Mouse (Mus musculus) hindbrain, postnatal 0 days (tissue): ENCODE measurements around the gene Fam107a. TPM values are rescaled to one million over a fixed set of nuclear protein-coding genes. Genes with fewer than 3 reads are reported as not detected.

Experiments
- ATAC-seq: fragments of 200-750 bp; cut with Nextera tagmentation; 2 replicates; pipeline ENCODE4 v1.8.0; 2017; ENCODE audit warnings: mild to moderate bottlenecking, moderate TSS enrichment, moderate library complexity
- DNase-seq: peaks from one replicate; pipeline ENCODE4 v3.0.0-alpha.2; 2015; ENCODE audit warnings: low spot score
- H3K27ac ChIP-seq: fragments of 300-500 bp; sonication (generic); 2 replicates; pipeline ENCODE4 v1.5.1; 2014; ENCODE audit warnings: mild to moderate bottlenecking
- H3K27me3 ChIP-seq: fragments of 300-500 bp; sonication (generic); 2 replicates; pipeline ENCODE4 v1.6.1; 2014; ENCODE audit warnings: low read length, mixed read lengths; ENCODE audit not compliant: insufficient read depth
- H3K36me3 ChIP-seq: fragments of 300-500 bp; sonication (generic); 2 replicates; pipeline ENCODE4 v1.6.1; 2014; ENCODE audit warnings: low read length, mixed read lengths; ENCODE audit not compliant: insufficient read depth
- H3K4me1 ChIP-seq: fragments of 300-500 bp; sonication (generic); 2 replicates; pipeline ENCODE4 v1.6.1; 2014; ENCODE audit warnings: antibody characterized with exemption, low read length, mixed read lengths; ENCODE audit not compliant: insufficient read depth
- H3K4me2 ChIP-seq: fragments of 300-500 bp; sonication (generic); 2 replicates; pipeline ENCODE4 v1.6.1; 2014; ENCODE audit warnings: low read depth, mild to moderate bottlenecking, low read length, moderate library complexity, mixed read lengths
- H3K4me3 ChIP-seq: fragments of 300-500 bp; sonication (generic); 2 replicates; pipeline ENCODE4 v1.5.1; 2014; ENCODE audit warnings: low read length
- H3K9ac ChIP-seq: fragments of 300-500 bp; sonication (generic); replicated peaks from 2 replicates; pipeline ENCODE4 v1.6.1; 2014; ENCODE audit warnings: mild to moderate bottlenecking, low read length, moderate library complexity, mixed read lengths
- H3K9me3 ChIP-seq: fragments of 300-500 bp; sonication (generic); 2 replicates; pipeline ENCODE4 v1.6.1; 2016; ENCODE audit warnings: low read length, mixed read lengths
- CTCF ChIP-seq: IDR thresholded peaks from 2 replicates; pipeline ENCODE4 v1.5.1; 2016; ENCODE audit warnings: antibody characterized with exemption, control low read depth, low read depth
- WGBS: fragments of 180-500 bp; shearing (Covaris S2); extraction: QIAGEN DNeasy Blood & Tissue Kit; methylation state at CpG from one replicate; pipeline ENCODE4 v1.1.7; 2014; 5-methylcytosine and 5-hydroxymethylcytosine counted together
- polyA plus RNA-seq: library from polyadenylated mRNA; unstranded; fragments of >200 nt; fragmentation: Nextera tagmentation; extraction: Ambion mirVana; gene quantifications from 2 replicates; pipeline ENCODE4 v1.2.1, GENCODE M21; 2015
- total RNA-seq: library from RNA; depleted of rRNA; stranded (reverse); fragments of >200 nt; gene quantifications from 2 replicates; pipeline ENCODE4 v1.2.3, GENCODE M21; 2014; rRNA removed

Fam107a gene
- total and polyA plus RNA-seq, 2 experiments from 2014 or later = 0.80 to 8.8 TPM

DNA sequence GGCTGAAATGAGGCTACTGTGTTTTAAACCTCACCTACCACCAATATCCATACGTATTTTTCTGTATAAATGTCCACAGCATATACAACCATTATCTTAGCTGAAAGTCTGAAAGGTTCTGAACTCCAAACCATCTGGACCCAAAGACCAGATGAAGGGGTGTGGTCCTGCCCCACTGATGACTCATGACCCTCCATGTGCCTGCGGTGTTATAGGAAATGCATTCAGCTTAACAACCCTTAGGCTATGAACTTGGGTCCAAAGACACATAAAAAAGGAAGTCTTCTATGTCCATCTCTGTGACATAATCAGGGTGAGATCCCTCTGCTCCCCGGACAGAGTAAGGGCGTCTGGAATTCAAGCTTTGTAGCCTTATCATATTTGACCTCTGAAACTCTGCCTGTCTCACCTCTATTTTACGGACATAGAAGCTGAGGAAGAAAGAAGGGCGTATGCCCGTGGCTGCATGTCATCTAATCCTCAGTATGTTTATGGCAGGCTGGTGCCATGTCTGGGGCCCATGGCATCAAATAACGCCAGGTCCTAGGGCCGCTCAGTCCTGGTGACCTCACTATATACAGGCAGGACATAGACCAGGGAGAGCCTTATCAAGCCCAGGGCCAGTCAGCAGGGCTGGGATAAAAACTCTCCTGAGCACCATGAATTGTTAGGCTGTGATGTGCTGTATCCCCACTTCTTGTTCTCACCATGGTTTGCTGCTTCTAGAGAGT, 67.5 kb downstream of the Fam107a start:
- ATAC-seq = no peak
- Histone ChIP-seq H3K27me3 (no peaks in the 10 kb centered on the region), H3K9me3 (no peaks in the 10 kb centered on the region), H3K4me3 (no peak overlapping the region), H3K4me2 (no peak overlapping the region), H3K9ac (no peak overlapping the region), H3K27ac (no peak overlapping the region), H3K4me1 (no peaks in the 10 kb centered on the region), H3K36me3 (no peaks in the 10 kb centered on the region)
- DNase-seq = no peak
- WGBS = 93% methylated on average over 9 of the region's 9 CpGs
- TF ChIP-seq CTCF = no peak

DNA sequence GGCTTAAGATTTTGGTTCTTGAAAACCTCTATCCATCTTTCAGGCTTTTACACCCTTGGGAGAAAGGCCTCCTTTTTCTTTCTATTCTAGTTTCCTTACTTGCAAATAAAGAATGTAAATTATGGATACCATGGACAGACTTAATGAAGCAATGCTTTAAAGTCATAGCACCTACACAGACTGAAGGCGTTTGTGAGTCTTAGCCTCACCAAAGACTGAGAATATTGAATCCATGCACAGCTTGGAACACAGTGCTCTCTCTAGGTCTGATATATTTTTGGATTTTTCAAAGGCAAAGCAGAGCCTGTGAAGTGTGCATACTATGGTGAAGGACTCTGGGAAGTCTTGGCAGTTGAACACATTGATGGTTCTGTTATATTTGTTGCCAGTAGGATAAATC, 68.6 kb downstream of the Fam107a start:
- H3K4me2 ChIP-seq = no peak overlapping the region
- no peak overlapping the region for H3K27ac ChIP-seq
- 82% methylated on average over 1 of the region's 1 CpGs for WGBS
- ATAC-seq (no peak), DNase-seq (no peak)
- H3K4me3 ChIP-seq = no peak overlapping the region
- no peaks in the 10 kb centered on the region for H3K9me3 ChIP-seq
- no peaks in the 10 kb centered on the region for H3K36me3 ChIP-seq
- no peak for TF ChIP-seq CTCF
- H3K9ac ChIP-seq = no peak overlapping the region
- no peaks in the 10 kb centered on the region for H3K4me1 ChIP-seq
- no peaks in the 10 kb centered on the region for H3K27me3 ChIP-seq

DNA sequence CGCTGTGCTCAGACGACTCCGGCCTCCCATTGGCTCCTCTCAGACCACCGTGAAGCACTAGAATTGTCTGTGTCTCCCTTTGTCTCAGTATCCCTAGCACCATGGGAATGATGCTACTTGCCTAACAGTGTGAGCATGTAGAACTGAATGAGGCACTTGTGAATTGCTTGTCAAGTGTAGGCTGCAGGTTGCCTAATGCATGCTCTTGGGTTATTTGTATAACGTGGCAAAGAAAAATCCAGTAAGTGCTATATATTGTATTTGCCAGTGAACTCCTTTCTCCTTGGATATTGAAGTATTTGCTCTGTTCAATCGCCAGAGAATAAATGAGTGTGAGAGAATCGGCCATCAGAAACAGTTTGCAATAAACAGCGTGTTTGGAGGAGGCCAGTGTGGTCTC, 70.9 kb downstream of the Fam107a start:
- ATAC-seq (no peak), DNase-seq (no peak)
- H3K9ac ChIP-seq = no peak overlapping the region
- no peaks in the 10 kb centered on the region for H3K4me1 ChIP-seq
- no peaks in the 10 kb centered on the region for H3K27me3 ChIP-seq
- no peak overlapping the region for H3K27ac ChIP-seq
- H3K4me2 ChIP-seq = no peak overlapping the region
- no peaks in the 10 kb centered on the region for H3K9me3 ChIP-seq
- no peak for TF ChIP-seq CTCF
- 77% methylated on average over 8 of the region's 8 CpGs for WGBS
- H3K4me3 ChIP-seq = no peak overlapping the region
- H3K36me3 ChIP-seq = no peaks in the 10 kb centered on the region

Other genes starting within 250 kb of the Fam107a start
- gene Rpp14, start 237.7 kb downstream of the Fam107a start, total RNA-seq = 16.1 and 18.9 TPM in 2 replicates
- gene Rpp14, start 237.7 kb downstream of the Fam107a start, polyA plus RNA-seq = 36.2 and 45.3 TPM in 2 replicates
- gene Pxk, start 219.8 kb downstream of the Fam107a start, total RNA-seq = 24.5 and 36.3 TPM in 2 replicates
- 55.5 and 57.4 TPM in 2 replicates for gene Pxk, start 219.8 kb downstream of the Fam107a start, polyA plus RNA-seq
- gene Pdhb, start 145.0 kb downstream of the Fam107a start, total RNA-seq = 123 and 135 TPM in 2 replicates
- gene Pdhb, start 145.0 kb downstream of the Fam107a start, polyA plus RNA-seq = 292 and 295 TPM in 2 replicates
- gene Kctd6, start 103.9 kb downstream of the Fam107a start, total RNA-seq = 15.2 and 21.1 TPM in 2 replicates
- 41.8 and 42.2 TPM in 2 replicates for gene Kctd6, start 103.9 kb downstream of the Fam107a start, polyA plus RNA-seq
- 0.50 TPM in 1 of 2 replicates, not detected in the other for gene Acox2, start 58.7 kb downstream of the Fam107a start, total RNA-seq
- 0.30 and 0.41 TPM in 2 replicates for gene Acox2, start 58.7 kb downstream of the Fam107a start, polyA plus RNA-seq
- not detected in 2 replicates for gene Oit1, start 60.7 kb upstream of the Fam107a start, total RNA-seq
- gene Oit1, start 60.7 kb upstream of the Fam107a start, polyA plus RNA-seq = 0.15 TPM in 1 of 2 replicates, not detected in the other